Mouse (Mus musculus) erythroblast, embryonic 14.5 days (primary cell): Measurements from ENCODE around the gene Prtn3. TPM values are rescaled to one million over a fixed set of nuclear protein-coding genes. Genes with fewer than 3 reads are reported as not detected.

ENCODE experiments used
- H3K27me3 ChIP-seq: 2 replicates; pipeline ENCODE4 v1.6.1; 2012; ENCODE audit warnings: inconsistent platforms; ENCODE audit not compliant: control insufficient read depth
- H3K36me3 ChIP-seq: 2 replicates; pipeline ENCODE4 v1.6.1; 2012; ENCODE audit warnings: mild to moderate bottlenecking, inconsistent platforms; ENCODE audit not compliant: control insufficient read depth
- H3K4me1 ChIP-seq: 2 replicates; pipeline ENCODE4 v1.6.1; 2012; ENCODE audit warnings: inconsistent platforms; ENCODE audit not compliant: control insufficient read depth
- H3K4me3 ChIP-seq: replicated peaks from 2 replicates; pipeline ENCODE3; 2012; ENCODE audit warnings: moderate library complexity, mild to moderate bottlenecking, inconsistent platforms
- H3K9me3 ChIP-seq: 2 replicates; pipeline ENCODE4 v1.6.1; 2012; ENCODE audit warnings: low read length, inconsistent platforms, mixed read lengths; ENCODE audit not compliant: control insufficient read depth
- GATA1 ChIP-seq: IDR thresholded peaks from 2 replicates; pipeline ENCODE4 v1.6.1; 2012; ENCODE audit warnings: low read length, inconsistent platforms, mixed read lengths
- TAL1 ChIP-seq: IDR thresholded peaks from 3 replicates; pipeline ENCODE4 v1.6.1; 2012; ENCODE audit warnings: low read length, inconsistent platforms, mixed read lengths
- polyA plus RNA-seq: library from polyadenylated mRNA; stranded (reverse); fragments of >175 nt; gene quantifications from 2 replicates; pipeline ENCODE4 v1.2.3, GENCODE M21; 2012

Prtn3 gene
- polyA plus RNA-seq = 3.5 TPM in 2 replicates

- TF ChIP-seq GATA1 = no peak
- H3K36me3 ChIP-seq = no peaks in the 10 kb centered on the region
- peaks cover 21% of the 10 kb centered on the region for H3K4me1 ChIP-seq
- no peaks in the 10 kb centered on the region for H3K9me3 ChIP-seq
- peak within 1 kb of the TSS; percentile 40 for H3K4me3 ChIP-seq
- H3K27me3 ChIP-seq = peaks cover 60% of the 10 kb centered on the region
These were observed at the start of gene Prtn3, which contains the start of gene Plppr3 for GRCm38 (mm10) chr10:79874290-79874862. Gene Prtn3, plus strand, starts transcription at chr10:79874476. Gene Plppr3, minus strand, starts transcription at chr10:79874634.

- Histone ChIP-seq H3K36me3 (no peaks in the 10 kb centered on the region), H3K9me3 (no peaks in the 10 kb centered on the region), H3K27me3 (no peaks in the 10 kb centered on the region; the same call in none of the 2 replicates), H3K4me3 (no peak overlapping the region), H3K4me1 (peaks cover 3% of the 10 kb centered on the region; the same call in 1 of the 2 replicates)
- TF ChIP-seq GATA1 (no peak), TAL1 (0 out of 3 replicates have a peak, but pooled peaks have one; percentile 21)
These were observed 42.7 kb upstream of the Prtn3 start for GRCm38 (mm10) chr10:79831583-79831982.

DNA sequence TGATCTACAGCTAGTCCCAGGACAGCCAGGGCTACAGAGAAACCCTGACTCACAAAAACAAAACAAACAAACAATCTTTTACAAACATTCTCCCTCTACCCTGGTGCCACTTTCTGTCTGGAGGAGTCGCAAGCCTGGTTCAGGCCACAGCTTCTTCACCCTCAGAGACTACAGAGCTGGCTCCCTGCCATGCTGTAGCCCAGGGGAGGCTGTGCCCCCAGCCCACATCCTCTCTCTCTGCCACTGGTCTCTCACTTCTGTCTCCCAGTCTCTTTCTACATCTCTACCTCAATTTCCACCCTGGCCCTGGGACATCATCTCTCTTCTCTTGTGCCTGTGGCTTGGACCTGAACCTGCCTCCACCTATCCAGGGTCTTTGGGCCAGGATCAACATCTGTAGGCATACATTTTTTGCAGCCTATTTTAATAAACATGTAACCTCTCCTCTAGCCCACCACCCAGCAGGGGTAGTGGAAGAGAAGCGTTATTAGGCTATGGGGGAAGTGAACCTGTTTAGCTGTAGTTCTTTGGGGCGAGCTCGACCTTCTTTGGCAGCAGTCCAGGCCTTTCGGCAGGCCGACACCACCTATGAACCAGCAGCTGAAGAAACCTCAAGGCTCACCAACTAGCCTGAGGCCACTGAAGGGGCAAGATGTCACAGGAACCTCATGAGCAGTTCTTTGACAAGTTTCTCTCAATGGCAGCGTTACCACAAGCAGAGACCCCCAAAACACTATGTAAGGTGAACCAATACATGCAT lies 42.1 kb upstream of the Prtn3 start:
- no peak for TF ChIP-seq TAL1
- no peak for TF ChIP-seq GATA1
- H3K9me3 ChIP-seq = no peaks in the 10 kb centered on the region; the same call in 1 of the 2 replicates
- no peaks in the 10 kb centered on the region; the same call in none of the 2 replicates for H3K27me3 ChIP-seq
- H3K4me3 ChIP-seq = no peak overlapping the region
- no peaks in the 10 kb centered on the region for H3K36me3 ChIP-seq
- H3K4me1 ChIP-seq = peaks cover 3% of the 10 kb centered on the region; the same call in 1 of the 2 replicates

DNA sequence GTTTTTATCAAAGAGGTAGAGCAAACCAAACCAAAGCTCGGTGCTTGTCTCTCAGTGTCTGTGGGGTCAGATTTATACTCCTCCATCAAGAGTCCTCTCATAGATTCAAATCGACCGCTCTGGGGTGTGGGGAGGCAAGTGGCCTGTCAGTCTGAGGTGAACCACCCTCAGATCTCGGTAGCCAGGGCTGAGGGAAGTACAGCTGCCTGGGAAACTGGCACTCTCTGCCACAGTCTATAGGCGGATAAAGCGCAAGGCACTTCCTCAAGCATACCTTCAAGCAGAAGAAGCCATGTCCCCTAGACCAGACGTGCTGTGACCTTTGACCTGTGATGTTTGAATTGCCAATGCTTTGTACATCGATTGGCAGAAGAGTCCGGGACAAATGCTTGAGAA lies 41.5 kb upstream of the Prtn3 start:
- peaks cover 3% of the 10 kb centered on the region; the same call in 1 of the 2 replicates for H3K4me1 ChIP-seq
- H3K27me3 ChIP-seq = no peaks in the 10 kb centered on the region; the same call in none of the 2 replicates
- no peak for TF ChIP-seq TAL1
- no peak for TF ChIP-seq GATA1
- no peaks in the 10 kb centered on the region; the same call in 1 of the 2 replicates for H3K9me3 ChIP-seq
- H3K4me3 ChIP-seq = no peak overlapping the region
- no peaks in the 10 kb centered on the region for H3K36me3 ChIP-seq

- Histone ChIP-seq H3K36me3 (no peaks in the 10 kb centered on the region), H3K9me3 (no peaks in the 10 kb centered on the region; the same call in 1 of the 2 replicates), H3K4me3 (no peak overlapping the region), H3K27me3 (peaks cover under 1% of the 10 kb centered on the region), H3K4me1 (peaks cover 3% of the 10 kb centered on the region; the same call in 1 of the 2 replicates)
- no peak for TF ChIP-seq GATA1
- TF ChIP-seq TAL1 = no peak
These were observed 39.4 kb upstream of the Prtn3 start for GRCm38 (mm10) chr10:79834769-79835398.

GRCm38 (mm10) chr10:79836918-79837317 lies 37.4 kb upstream of the Prtn3 start:
- H3K9me3 ChIP-seq = no peaks in the 10 kb centered on the region; the same call in 1 of the 2 replicates
- no peak overlapping the region for H3K4me3 ChIP-seq
- no peaks in the 10 kb centered on the region for H3K36me3 ChIP-seq
- peaks cover 10% of the 10 kb centered on the region for H3K4me1 ChIP-seq
- TF ChIP-seq GATA1 = no peak
- TF ChIP-seq TAL1 = no peak
- H3K27me3 ChIP-seq = peaks cover 13% of the 10 kb centered on the region

DNA sequence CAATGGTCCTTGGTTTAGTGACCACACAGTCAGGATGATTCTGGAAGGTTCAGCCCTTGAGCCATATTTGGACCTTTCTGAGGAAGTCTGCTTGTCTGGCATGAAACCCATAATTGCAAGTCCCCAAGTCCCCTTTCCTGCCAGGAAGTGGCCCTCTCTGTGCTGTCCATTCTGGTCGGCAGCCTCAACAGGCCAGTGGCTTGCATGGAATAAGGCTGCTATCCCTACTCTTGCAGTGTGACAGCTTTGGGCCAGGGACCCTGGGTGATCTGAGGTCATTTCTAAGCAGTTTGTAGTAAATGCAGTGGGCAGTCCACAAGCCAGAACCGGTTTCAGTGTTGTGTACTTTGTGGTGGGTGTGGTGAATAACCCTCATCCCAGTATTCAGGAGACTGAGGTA lies 36.1 kb upstream of the Prtn3 start:
- no peaks in the 10 kb centered on the region; the same call in 1 of the 2 replicates for H3K9me3 ChIP-seq
- no peaks in the 10 kb centered on the region for H3K36me3 ChIP-seq
- H3K4me3 ChIP-seq = no peak overlapping the region
- peaks cover 10% of the 10 kb centered on the region for H3K4me1 ChIP-seq
- peaks cover 13% of the 10 kb centered on the region for H3K27me3 ChIP-seq
- no peak for TF ChIP-seq GATA1
- no peak for TF ChIP-seq TAL1

DNA sequence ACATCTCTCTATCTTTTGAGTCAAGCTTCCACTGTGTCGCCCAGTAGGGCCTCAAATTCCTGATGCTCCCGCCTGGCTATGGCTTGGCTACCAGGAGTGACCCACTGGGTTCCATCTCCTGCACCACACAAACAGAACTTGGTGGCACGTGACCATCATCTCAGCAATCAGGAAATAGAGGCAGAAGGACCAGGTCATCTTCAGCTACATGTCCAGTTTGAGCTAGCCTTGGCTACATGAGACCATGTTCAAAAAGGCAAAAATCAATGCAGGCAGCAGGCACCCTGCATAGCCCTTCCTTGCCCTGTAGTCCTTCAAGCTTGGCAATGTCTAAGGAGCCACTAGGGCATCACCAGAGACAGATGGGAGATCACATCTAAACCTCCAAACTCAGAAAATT lies 34.2 kb upstream of the Prtn3 start:
- Histone ChIP-seq H3K27me3 (peaks cover 13% of the 10 kb centered on the region), H3K9me3 (no peaks in the 10 kb centered on the region; the same call in 1 of the 2 replicates), H3K4me1 (peaks cover 8% of the 10 kb centered on the region), H3K4me3 (no peak overlapping the region), H3K36me3 (no peaks in the 10 kb centered on the region)
- TF ChIP-seq TAL1 (no peak), GATA1 (no peak)
